Mouse (Mus musculus): ENCODE measurements around the gene Pnmal2.
A peak's percentile ranks its signal among the peaks of the same experiment; 100 is the strongest.

Pnmal2 gene

DNA sequence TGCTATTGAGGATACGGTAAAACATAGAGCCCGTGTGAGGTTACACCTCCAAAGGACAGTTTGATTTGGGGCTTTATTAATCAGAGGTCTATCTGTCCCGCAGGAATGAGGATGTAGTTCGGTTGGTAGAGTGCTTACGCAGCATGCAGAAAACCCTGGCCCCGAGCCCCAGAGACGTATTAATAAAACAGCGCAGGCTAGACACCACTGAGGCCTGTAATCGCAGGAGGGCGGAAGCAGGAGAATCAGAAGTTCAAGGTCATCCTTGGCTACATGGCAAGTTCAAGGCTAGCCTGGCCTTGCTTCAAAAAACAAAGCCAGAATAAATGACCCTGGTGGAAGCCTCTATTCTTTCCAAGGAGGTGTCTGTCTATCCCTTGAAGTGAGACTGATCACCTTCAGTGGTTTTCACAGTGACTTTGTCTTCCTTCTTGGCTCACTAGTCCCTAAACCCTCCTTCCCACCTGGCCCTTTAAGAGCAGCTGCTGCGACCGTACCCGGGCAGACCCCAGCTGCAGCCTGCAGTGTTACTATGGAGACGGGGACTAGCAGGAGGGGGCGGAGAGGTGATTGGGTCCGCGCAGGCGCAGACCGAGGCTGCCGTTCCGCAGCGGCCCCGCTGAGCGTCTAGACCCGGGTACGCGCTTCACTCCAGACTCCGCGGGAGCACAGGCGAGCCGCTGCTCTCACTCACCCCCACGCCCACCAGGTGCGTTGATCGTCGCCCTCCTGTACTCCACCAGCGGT, at the start of gene Pnmal2:
TSS of gene Pnmal2 (plus strand) at position 622 of the 747 bp plus-strand sequence.
- peak; percentile 62 for DNase-seq (ENCODE audit: low read depth, low spot score)

DNA sequence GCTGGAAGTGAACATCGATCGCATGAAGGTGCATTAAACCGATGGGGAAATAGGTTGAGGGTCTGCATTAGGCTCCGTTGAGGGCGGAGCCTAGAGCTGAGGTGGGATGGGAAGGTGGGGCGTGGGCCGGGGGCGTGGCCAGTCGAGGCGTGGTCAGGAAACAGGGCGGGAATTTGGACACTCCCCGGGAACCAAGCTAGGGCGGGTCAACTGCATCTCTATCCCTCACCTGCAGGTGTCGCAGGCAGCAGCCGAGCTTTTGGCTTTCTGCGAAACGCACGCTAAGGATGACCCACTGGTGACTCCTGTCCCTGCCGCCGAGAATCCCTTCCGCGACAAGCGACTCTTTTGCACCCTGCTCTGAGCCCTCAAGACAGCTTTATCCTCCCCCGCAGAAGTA, 49.5 kb upstream of the Pnmal2 start:
- peak; percentile 64 for DNase-seq (ENCODE audit: low read depth, low spot score)

DNA sequence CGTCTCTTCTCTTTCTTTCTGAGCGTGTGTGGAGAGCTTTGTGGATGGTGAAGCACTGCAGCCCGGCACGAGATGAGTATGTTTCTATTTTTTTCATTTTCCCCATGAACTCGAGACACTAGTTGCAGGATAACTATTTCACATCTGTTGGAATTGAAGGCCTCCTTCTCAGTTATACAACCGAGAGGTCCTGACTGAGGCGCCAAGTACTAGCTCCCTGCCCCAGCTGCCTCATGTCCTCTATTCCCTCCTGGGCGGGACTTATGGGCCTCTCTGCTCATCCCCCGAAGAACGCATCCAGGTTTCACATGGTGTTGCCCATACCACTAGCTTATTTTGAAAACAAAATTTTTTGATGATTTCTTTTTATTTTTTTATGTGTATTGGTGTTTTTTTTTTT, 49.0 kb upstream of the Pnmal2 start:
- DNase-seq (ENCODE audit: low read depth, low spot score) = no peak

DNA sequence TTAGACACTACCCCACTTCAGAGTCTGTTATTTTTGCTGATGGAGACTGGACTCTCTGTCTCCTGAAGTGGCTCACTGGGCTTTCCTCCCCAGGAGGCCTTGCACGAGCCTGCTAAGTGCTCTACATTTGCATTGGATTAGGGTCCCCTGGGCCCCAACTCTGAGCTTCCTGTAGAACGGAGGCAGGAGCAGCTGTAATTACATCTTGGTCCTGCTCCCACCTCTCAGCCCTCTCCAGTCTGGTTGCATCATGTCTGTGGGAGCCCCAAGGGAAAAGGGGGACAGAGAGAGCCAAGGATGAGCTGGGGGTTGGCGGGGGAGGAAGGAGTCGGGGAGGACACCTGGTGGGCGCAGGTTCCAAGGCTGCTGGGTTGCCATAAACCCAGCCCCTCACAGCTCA, 44.0 kb upstream of the Pnmal2 start:
- no peak for DNase-seq (ENCODE audit: low read depth, low spot score)

DNA sequence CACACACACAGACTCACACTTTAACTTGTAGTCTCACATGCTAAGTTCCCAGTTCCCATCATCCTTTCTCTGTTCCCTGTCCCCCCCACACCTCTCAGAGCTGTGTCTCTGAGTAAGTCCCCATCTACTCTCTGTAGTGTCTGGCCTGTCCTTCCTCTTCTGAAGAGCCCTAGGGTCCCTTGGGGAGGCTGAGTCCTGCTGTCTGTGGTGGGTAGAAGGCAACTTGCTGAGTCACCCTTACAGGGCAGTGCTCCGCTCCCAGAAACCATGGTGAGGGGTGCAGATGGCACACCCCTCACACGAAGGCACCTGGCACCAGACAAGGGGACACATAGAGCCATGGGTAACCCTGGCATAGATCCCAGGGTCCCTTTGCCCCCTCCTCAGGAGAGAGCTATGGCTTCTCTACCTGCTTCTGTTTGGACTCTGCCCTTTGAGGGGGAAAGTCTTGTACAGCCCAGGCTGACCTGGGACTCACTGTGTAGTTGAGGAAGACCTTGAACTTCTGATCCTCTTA, 41.0 kb upstream of the Pnmal2 start:
- no peak for DNase-seq (ENCODE audit: low read depth, low spot score)

DNA sequence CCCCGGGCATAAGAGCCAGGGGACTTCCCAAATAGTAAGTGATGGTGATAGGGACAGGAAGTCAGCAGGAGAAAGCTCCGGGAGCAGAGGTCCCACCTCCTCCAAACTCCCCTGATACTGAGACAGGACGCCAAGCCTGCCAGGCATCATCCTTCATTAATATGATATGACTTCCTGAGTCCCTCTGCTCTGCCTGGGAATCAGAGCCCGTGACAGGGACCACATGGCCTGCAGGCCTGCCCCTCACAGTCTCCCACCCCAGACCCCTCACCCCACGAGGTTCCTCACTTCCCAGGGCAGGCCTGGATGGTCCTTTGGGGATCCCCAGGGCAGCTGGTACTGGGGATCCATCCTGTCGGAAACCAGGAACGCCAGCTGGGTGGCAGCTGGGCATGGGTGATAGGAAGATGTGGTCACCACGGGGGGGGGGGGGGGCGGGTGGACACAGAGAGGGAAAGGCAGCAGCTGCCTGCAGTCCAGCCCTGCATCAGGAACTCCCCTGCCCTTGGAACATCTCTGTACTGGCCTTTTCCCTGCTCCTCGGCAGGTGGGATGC, 40.3 kb upstream of the Pnmal2 start:
- no peak for DNase-seq (ENCODE audit: low read depth, low spot score)

DNA sequence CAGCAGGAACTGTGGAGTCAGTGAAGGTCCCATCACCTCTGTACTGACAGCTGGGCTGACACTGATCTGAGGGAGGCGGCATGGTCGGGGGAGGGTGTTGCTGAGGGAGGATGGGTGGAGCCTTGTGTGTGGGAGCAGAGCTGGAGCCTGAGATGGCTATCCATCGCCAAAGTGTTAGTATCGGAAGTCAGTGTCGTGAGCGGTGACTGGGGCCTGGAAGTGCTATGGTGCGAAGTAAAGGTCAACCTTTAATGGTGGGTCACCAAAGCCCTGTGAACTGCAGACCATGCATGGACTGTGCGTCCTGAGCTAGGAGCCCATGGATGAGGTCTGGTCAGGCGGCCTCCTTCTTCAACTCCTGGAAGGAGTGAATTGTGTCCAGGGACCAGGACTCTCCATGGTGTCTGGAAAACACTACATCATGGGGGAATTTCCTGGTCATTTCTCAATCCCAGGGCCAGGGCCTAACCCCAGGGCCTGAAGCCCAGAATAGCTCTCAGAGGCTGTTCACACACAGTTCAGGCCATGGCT, 38.9 kb upstream of the Pnmal2 start:
- DNase-seq (ENCODE audit: low read depth, low spot score) = peak; percentile 52

DNA sequence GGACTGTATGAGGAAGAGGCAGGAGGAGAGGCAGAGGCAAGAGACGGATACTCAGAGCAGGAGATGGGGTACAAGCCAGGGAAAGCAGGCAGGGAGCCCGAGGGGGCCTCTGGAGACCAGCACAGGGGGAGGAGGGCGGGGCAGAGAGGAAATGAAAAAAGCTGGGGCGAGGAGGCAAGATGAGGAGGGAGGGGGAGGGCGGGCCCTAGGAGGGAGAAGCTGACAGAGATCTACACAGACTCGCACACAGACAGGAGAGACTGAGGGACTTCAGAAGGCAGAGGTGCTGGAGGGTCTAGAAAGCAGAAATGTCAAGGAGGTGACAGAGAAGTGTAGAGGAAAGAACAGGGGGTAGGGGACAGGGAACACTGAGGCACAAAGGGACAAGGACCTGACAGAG, 38.2 kb upstream of the Pnmal2 start, which contains the start of gene Ptgir:
TSS of gene Ptgir (plus strand) at position 210 of the 400 bp plus-strand sequence.
- peak; percentile 76 for DNase-seq (ENCODE audit: low read depth, low spot score)

DNA sequence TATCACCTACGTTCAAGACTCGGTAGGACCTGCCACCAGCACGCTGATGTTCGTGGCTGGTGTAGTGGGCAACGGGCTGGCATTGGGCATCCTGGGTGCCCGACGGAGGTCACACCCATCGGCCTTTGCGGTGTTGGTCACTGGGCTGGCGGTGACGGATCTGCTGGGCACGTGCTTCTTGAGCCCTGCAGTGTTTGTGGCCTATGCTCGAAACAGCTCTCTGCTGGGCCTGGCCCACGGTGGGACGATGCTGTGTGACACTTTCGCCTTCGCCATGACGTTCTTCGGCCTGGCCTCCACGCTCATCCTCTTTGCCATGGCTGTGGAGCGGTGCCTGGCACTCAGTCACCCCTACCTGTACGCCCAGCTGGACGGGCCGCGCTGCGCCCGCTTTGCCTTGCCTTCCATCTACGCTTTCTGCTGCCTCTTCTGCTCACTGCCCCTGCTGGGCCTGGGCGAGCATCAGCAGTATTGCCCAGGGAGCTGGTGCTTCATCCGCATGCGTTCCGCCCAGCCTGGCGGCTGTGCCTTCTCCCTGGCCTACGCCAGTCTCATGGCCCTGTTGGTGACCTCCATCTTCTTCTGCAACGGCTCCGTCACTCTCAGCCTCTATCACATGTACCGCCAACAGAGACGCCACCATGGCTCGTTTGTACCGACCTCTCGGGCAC, 37.5 kb upstream of the Pnmal2 start:
- no peak for DNase-seq (ENCODE audit: low read depth, low spot score)

DNA sequence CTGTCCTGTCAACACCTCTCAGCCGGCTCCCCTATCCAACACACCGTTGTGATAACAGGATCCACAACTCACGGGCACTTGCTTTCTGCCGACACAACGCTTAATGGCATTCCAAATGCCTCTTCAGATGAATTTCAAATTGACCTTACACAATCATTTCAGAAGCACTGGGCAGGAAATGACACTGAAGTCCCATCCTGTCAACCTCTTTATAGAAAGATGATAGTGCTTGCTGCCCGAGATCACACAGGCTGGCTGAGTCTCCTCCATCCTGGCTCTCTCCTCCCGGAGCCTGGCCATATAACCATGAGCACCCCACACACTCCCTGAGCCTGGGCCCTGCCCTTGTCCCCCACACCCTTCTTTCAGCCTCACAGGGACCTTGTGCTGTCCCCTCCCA, 36.6 kb upstream of the Pnmal2 start:
- DNase-seq (ENCODE audit: low read depth, low spot score) = no peak

DNA sequence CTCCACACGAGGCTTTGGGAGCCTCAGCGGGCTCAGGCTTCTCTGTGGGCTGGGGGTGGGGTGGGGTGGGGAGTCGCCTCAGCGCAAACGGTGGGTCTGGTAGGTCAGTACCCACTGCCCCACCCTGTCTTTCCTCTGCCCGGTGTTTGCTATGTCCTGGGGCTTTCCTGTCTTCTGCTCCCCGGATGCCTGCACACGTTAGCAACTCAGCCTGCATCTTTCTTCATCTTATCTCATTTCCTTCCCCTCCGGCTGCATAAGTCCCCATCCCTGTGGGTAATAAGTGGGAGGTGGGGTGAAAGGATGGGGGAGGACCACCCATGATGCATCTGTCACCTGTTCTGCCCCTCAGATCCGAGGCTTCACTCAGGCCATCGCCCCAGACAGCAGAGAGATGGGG, 36.1 kb upstream of the Pnmal2 start:
- DNase-seq (ENCODE audit: low read depth, low spot score) = peak; percentile 45

DNA sequence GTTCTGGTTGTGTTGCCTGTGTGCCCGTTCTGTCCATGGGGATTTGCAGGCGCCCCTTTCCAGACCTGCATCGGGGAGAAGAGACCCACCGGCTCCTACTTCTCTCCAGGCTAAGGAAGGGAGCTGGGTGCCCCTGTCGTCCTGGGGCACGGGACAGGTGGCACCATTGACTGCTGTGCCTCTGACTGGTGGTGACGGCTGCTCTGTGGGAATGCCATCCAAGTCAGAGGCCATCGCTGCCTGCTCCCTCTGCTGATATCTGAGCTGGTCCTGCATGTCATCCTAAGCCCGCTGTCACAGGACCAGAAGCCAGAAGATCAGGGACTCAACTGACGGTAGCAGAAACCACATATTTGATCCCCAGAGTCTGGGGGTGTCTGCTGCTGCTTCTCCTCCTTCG, 35.6 kb upstream of the Pnmal2 start:
- DNase-seq (ENCODE audit: low read depth, low spot score) = no peak

DNA sequence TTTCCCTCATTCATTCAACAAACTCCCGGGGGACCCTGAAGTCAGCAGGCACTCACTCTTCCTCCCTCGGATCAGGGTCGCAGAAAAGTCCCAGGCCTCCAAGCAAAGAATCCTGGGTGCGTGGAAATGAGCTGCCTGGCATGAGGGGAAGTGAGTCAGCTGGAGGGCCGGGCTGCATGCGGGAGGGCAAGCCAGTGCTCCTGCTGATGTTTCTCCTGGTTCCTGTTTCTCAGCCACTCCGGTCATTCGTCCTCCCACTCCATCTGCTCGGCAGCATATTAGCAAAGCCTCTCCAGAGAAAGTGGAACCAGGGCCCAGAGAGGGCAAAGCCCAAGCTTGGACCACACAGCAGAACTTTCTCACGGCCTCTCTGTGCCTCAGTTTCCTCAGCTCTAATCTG, 34.6 kb upstream of the Pnmal2 start:
- no peak for DNase-seq (ENCODE audit: low read depth, low spot score)

DNA sequence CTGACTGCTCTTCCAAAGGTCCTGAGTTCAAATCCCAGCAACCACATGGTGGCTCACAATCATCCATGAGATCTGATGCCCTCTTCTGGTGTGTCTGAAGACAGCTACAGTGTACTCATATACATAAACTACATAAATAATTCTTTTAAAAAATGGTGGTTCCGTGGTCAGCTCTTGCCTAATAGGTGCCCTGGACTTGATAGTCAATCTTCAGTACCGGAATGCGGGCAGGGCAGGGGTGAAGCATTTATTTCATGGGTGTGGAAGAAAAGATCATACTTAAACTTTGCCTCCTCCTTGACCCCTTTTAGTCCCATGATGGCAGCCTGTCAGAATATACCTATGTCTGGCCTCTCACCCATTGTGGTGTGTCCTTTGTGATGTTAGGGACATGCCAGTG, 32.6 kb upstream of the Pnmal2 start:
- no peak for DNase-seq (ENCODE audit: low read depth, low spot score)

DNA sequence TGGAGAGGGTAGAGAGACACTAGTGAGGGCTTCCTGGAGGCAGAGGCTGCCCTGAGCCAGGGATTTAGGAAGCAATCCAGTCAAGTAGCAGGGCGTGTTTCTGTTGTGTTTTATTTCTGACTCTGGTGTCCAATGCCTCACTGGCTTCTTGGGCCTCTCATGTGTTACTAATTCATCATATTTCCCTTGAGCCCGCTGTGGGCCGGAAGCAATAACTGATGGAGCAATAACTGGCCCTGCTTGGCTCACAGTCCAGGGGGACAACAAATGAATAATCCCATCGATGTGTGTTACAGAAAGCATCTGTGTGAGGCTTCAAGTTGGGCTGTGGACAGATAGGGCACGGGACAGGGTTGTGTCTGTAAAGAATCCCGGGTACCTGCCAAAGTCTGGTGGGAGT, 32.1 kb upstream of the Pnmal2 start:
- DNase-seq (ENCODE audit: low read depth, low spot score) = no peak

DNA sequence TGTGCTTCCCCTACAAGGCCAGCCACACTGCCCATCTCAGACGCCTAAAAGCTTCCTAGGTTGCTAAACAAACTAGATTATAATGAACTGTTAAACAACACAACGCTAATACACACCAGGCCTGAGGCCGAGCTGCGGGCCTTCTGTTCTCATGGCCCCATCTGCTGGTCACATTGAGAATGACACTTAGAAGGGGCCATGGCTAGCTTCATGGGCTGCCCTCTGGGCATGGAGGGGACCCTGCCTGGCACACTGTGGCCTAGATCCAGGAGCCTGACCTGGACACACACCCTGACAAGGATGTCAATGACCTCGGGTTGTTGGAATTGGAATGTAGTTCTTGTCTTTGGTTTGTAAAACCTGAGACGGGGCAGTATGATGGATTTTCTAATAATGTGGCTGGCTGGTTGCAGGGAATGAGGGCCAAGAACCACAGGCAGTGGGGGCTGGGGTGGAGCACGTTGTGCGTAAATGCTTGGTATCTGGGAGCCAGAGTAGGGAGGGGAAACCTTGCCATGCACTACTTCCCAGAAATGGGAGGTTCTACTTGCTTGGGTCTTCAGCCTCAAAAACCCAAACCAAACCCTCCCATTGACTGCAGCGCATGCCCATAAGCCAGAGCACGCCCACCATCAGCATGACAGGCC, 30.6 kb upstream of the Pnmal2 start:
- DNase-seq (ENCODE audit: low read depth, low spot score) = peak; percentile 76

DNA sequence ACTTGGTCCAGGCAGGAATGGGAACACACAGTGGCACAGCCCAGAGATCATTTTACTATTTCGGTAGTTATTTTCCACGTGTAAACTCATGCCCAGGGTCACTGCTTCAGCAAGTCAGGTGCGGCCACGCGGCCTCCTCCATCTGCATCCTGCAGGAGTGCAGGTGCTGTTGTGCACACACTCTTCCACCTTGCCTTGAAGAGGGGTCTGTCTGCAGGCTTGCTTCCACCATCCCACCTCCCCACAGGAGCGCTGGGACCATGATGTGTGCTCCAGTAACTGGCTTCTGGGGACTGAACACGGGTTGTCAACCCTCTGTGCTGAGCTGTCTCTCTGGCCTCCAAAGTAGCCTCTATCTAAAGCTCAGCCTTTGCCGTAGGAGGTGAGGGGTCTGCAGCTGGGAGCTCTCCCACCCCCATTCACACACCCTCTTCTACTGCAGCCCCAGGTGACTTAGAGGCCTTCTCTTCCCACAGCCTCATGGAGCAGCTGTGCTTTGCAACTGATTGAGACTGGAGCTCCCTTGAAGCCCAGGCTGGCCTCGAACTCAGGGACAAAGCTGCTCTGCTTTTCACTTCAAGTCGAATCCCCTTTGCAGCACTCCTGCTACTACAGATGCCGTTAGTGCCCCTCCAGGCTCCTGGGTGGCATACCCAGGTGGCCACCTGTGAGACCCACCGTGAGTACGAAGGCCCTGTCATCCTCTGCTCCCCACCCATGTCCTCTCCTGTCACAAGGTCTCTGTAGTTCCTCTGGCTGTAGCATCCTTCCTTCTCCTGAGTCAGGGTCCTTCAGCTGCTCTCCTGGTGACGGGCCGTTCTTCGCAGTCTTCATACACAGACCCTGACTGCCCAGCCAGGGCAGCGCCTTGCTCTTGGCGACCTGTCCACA, 29.8 kb upstream of the Pnmal2 start:
- no peak for DNase-seq (ENCODE audit: low read depth, low spot score)

DNA sequence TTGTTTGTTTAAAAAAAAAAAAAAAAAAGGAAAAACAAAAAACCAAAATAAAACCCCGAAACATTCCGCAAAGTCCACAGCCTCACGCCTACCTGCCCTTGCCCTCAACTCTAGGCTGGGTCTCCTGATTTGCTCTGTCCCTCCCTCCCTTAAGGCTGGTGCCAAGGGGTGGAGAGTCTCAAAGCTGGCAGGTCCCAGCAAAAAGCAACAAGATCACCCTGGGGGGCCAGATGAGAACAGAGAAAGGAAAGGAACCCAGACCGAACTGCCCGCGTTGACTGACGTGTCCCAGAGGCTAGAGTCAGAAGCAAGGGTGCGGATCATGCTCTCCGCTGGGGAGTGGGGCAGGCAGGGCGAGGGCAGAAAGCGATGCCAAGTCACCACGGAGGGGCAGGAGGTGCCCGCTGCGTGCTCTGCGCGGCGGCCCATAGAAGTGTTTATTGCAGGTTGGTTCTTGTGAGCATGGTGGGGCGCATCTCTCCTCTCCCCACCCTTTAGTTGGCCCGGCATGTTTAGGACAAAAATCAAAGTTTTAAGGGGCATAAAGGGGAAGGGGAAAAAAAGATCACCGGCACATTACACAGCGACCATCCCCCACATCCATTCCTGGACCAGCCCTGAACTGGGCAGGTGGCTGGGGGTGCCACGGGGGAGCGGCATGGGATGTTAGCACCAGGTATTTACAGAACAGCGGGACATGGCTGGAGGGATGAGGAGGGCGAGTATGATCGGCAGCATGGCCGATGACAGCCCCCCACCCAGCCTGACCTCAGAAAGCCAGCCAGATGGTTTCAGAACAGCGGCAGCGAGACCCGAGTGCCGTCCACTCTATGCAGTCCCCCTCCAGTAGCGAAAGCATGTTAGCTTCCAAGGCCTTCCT, 28.8 kb upstream of the Pnmal2 start:
- DNase-seq (ENCODE audit: low read depth, low spot score) = no peak

DNA sequence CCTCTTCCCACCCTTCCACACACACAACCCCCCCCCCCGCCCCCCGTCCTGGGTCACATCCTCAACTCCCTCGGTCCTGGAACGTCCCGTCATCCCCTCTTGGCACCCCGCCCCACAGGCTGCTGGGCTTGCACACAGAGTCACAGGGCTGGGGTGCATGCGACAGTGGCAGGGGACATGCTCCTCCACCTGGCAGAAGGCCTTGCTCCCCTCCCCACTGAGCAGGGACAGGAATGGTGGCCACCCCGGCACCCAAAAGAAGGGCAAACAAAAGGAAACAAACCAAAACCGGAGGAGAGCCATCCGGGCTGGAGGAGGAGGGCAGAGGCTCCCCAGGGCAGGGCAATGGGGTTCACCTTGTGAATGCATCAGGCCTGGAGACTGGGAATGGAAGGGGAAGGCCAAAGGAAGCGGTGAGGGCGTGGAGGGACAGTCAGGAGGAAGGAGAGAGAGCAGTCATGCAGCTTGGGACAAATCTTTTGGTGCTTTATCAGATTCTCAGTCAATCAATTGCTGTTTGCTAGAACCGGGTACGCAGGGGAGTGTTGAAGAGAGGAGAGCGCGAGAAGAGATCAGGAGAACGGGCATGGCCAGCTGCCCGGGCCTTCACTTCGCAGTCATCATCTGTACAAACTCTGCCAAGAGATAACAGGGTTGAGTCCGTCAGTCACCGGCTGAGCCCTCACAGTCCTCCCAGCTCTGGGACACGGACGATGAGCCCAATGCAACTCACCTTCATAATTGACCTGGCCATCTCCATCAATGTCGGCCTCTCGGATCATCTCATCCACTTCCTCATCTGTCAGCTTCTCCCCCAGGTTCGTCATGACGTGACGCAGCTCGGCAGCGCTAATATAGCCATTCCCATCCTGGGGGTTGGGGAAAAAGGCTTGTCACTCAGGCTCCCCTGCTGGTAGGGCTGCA, 27.9 kb upstream of the Pnmal2 start:
- no peak for DNase-seq (ENCODE audit: low read depth, low spot score)

Data from CD4-positive helper T cell, adult 2 months (primary cell).